Mouse (Mus musculus): ENCODE data around the gene Odf2l. TPM values are rescaled to one million over a fixed set of nuclear protein-coding genes. Genes with fewer than 3 reads are reported as not detected.

Odf2l gene
- 9.1 and 9.5 TPM in 2 replicates for polyA plus RNA-seq (2015; fragmentation: Nextera tagmentation; extraction: Ambion mirVana)

DNA sequence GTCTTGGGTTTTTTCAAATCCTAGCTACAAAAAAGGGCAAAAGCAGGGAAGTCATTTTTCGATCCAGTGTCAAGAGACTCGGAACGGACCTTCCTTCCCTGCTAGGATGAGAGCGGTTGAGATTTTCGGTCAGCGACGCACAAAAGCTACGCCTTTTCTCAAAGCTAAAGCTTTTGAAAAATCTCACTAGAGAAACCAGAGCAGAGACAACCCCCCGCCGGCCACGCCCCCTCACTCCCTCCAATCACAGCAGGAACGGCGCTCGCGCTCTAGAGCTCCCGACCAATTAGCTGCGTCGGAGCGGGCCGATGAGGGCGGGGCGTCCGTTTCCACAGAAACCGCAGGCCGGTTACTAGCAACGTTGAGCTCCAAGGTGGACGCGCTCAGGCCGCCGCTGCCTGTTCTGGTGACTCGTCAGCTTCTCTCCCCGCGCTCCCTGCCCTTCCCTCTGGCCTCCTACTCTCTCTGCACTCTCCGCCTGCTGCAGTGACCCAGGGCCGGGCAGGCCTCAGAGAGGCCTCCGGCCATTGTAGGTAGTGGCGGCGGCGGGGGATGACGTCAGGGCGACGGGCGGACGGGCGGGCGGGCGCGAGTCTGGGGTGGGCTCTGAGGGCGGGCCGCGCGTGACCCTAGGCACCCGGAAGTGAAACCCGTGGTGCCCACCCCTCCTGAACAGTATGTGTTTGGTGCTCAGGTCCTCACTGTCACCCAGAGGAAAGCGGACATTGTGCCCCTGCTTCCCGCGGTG, at the start of gene Odf2l:
TSS of gene Odf2l (plus strand) at position 335 of the 748 bp plus-strand sequence.

GRCm38 (mm10) chr3:145099291-145099690, 19.1 kb upstream of the Odf2l start, which contains the start of gene Clca2:
TSS of gene Clca2 (minus strand) at chr3:145099443.

Other genes starting within 250 kb of the Odf2l start
- gene Clca4b, start 186.1 kb upstream of the Odf2l start, polyA plus RNA-seq (2015; fragmentation: Nextera tagmentation; extraction: Ambion mirVana) = not detected in 2 replicates
- gene Clca4a, start 143.5 kb upstream of the Odf2l start, polyA plus RNA-seq (2015; fragmentation: Nextera tagmentation; extraction: Ambion mirVana) = not detected in 2 replicates
- gene Clca1, start 85.8 kb upstream of the Odf2l start, polyA plus RNA-seq (2015; fragmentation: Nextera tagmentation; extraction: Ambion mirVana) = not detected in 2 replicates
- gene Clca2, start 19.1 kb upstream of the Odf2l start, polyA plus RNA-seq (2015; fragmentation: Nextera tagmentation; extraction: Ambion mirVana) = not detected in 2 replicates
- 1.3 and 1.9 TPM in 2 replicates for gene Col24a1, start 173.9 kb downstream of the Odf2l start, polyA plus RNA-seq (2015; fragmentation: Nextera tagmentation; extraction: Ambion mirVana)

All from neural tube, postnatal 0 days (tissue).